Mouse (Mus musculus) bone marrow, adult 2 months (tissue): Measurements from ENCODE around the gene Gas7.

Experiments
- CTCF ChIP-seq: fragments of 200-500 bp; IDR thresholded peaks from 2 replicates; pipeline ENCODE4 v1.5.1; 2011; ENCODE audit warnings: low read length, control low read depth; ENCODE audit not compliant: control insufficient read depth, insufficient read depth
- POLR2A ChIP-seq: fragments of 200-500 bp; IDR thresholded peaks from 2 replicates; pipeline ENCODE4 v1.6.1; 2011; ENCODE audit warnings: low read depth, mild to moderate bottlenecking, control low read depth, low read length, borderline replicate concordance; ENCODE audit not compliant: control insufficient read depth

DNA sequence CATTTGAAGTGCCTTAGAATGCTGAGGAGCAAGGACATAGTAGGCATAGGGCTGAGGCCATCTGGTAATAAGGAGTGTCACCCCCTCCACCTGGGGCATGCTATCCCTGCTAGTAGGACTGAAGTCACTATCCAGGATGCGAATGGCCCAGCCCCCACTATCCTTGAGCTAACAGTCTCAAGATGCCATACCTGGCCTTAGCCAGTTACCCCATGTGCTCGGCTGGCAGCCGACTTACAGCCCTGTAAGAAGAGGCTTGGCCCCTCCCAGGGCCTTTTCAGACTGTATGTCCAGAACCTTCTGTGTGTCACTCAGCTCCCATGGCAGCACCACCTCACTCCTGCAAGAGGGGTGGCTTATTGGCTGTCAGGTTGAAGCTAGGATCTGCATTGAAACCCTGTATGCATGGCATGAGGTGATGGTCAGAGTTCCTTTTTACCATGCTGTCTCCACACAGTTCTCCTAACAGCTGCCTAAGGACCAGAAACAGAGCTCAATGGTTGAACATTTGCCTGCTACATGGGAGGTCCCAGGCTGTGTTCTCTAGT, 213.3 kb downstream of the Gas7 start:
- no peak for TF ChIP-seq CTCF
- no peak for TF ChIP-seq POLR2A
